8 mouse cellular contexts compared by ENCODE assay signal in the genomic region with DNA sequence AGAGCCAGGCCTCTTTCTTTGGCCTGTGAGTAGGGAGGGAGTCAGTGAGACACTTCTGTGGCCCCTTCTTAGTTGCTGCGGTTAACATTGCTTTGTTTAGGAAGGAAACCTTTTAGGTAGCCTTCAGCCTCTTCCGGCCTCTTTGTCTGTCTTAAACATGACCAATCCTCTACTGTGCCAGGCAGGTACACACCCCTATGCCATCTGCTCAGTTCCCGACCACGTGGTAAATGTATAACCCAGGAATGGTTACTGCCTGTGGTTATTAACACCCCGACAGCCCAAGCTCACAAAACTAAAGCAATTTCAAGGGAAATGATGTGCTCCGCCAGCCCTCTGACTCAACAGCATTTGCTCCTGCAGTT. TPM values are rescaled to one million over a fixed set of nuclear protein-coding genes. Genes with fewer than 3 reads are reported as not detected.
DNase-seq lines count a peak whose midpoint lies in the region; ATAC-seq and TF ChIP-seq lines count a peak whose summit lies in the region.

No protein-coding gene starts in this region.

- peak; percentile 4 to 7 for DNase-seq in left cerebral cortex, postnatal 14 days (ENCODE audit: low spot score in 2 of 2)
- no peak for DNase-seq in left cerebral cortex, adult 11 months (ENCODE audit: low spot score)
- DNase-seq in Patski (ENCODE audit: low read depth, low spot score) = peak; percentile 22
- peak; percentile 8 for DNase-seq in right cerebral cortex, postnatal 14 days
- no peak for DNase-seq in thymus, postnatal 14 days

- peak overlapping the region; percentile 57; the same call in 1 of the 2 replicates for H3K27ac ChIP-seq in embryonic fibroblast, embryonic 13.5 days (ENCODE audit: insufficient read depth, low read length)
- peak overlapping the region; percentile 77 for H3K27ac ChIP-seq in intestine, embryonic 16.5 days (ENCODE audit: low read length)
- H3K27ac ChIP-seq in liver, embryonic 15.5 days (replicated peaks) = peak overlapping the region; percentile 38; the same call in 1 of the 2 replicates

- intact Hi-C loops in left cerebral cortex, postnatal 14 days (cut with DNase I) = loop anchor here (10.0 kb wide), 2 partner anchors 191 to 279 kb away; partner anchors contain the start of genes Nexmif and Zdhhc15

- POLR2A ChIA-PET in Patski (lab: Charles Lee) = no interaction called here

- no peaks in the 10 kb centered on the region for H3K4me1 ChIP-seq in embryonic fibroblast, embryonic 13.5 days (ENCODE audit: control insufficient read depth, insufficient read depth, low read length)
- H3K4me1 ChIP-seq in intestine, embryonic 16.5 days (ENCODE audit: control insufficient read depth, insufficient read depth, low read length) = no peaks in the 10 kb centered on the region
- H3K4me1 ChIP-seq in liver, embryonic 15.5 days (replicated peaks) = no peaks in the 10 kb centered on the region

- peak overlapping the region; percentile 61 for H3K9ac ChIP-seq in intestine, embryonic 16.5 days (ENCODE audit: low read depth, low read length)
- peak overlapping the region; percentile 47 for H3K9ac ChIP-seq in liver, embryonic 15.5 days

- TF ChIP-seq POLR2A in embryonic fibroblast, embryonic 13.5 days (IDR thresholded peaks at IDR 0.05; ENCODE audit: low read depth, low read length) = no peak

- CTCF ChIA-PET in Patski (lab: Charles Lee) = no interaction called here

- H3K4me3 ChIP-seq in embryonic fibroblast, embryonic 13.5 days (ENCODE audit: insufficient read depth, low read length) = peak overlapping the region; percentile 73
- peak overlapping the region; percentile 63 for H3K4me3 ChIP-seq in intestine, embryonic 16.5 days (ENCODE audit: low read length)
- H3K4me3 ChIP-seq in liver, embryonic 15.5 days (replicated peaks) = peak overlapping the region; percentile 62

- peak; percentile 51 for ATAC-seq in Patski
- peak; percentile 86 for ATAC-seq in intestine, embryonic 16.5 days
- peak; percentile 67 for ATAC-seq in liver, embryonic 15.5 days (ENCODE audit: insufficient read depth)

- H3K27me3 ChIP-seq in Patski = peaks cover 28% of the 10 kb centered on the region
- no peaks in the 10 kb centered on the region for H3K27me3 ChIP-seq in intestine, embryonic 16.5 days (replicated peaks; ENCODE audit: control insufficient read depth, insufficient read depth, low read length)
- no peaks in the 10 kb centered on the region; the same call in 1 of the 2 replicates for H3K27me3 ChIP-seq in liver, embryonic 15.5 days

- H3K36me3 ChIP-seq in intestine, embryonic 16.5 days (ENCODE audit: control insufficient read depth, insufficient read depth, low read length) = no peaks in the 10 kb centered on the region
- no peaks in the 10 kb centered on the region for H3K36me3 ChIP-seq in liver, embryonic 15.5 days (replicated peaks)

- in situ Hi-C loops in Patski (cut with MboI; ENCODE audit: low pct_unique_long_range_greater_than_20kb) = loop anchor here (10.0 kb wide), 1 partner anchor 79 kb away; no protein-coding TSS in a partner anchor

- TF ChIP-seq CTCF in Patski (IDR thresholded peaks at IDR 0.05) = no peak
- no peak for TF ChIP-seq CTCF in embryonic fibroblast, embryonic 13.5 days (IDR thresholded peaks at IDR 0.05; ENCODE audit: borderline replicate concordance, insufficient read depth, low read length)

- 25% methylated on average over 6 of the region's 6 CpGs for WGBS in intestine, embryonic 16.5 days
- 22% methylated on average over 6 of the region's 6 CpGs for WGBS in liver, embryonic 15.5 days (ENCODE audit: insufficient replicate concordance)

- H3K4me2 ChIP-seq in intestine, embryonic 16.5 days (ENCODE audit: low read depth, low read length) = peak overlapping the region; percentile 48
- peak overlapping the region; percentile 70 for H3K4me2 ChIP-seq in liver, embryonic 15.5 days

- no peaks in the 10 kb centered on the region for H3K9me3 ChIP-seq in intestine, embryonic 16.5 days (ENCODE audit: control insufficient read depth, low read length)
- no peaks in the 10 kb centered on the region for H3K9me3 ChIP-seq in liver, embryonic 15.5 days (replicated peaks)

RNA-seq across cellular contexts. Expression of gene Uprt, which starts 0.8 kb away (rescaled TPM):
- total RNA-seq in left cerebral cortex, postnatal 14 days (2021) = 10 to 100 TPM; 12.8 to 14.2 TPM
- polyA plus RNA-seq in Patski (2021) = 21.5 TPM
- 15.9 and 17.9 TPM in 2 replicates for polyA plus RNA-seq in embryonic fibroblast, embryonic 13.5 days (2011; ENCODE audit: insufficient read length, low read depth, missing spikeins)
- 1.2 and 1.6 TPM in 2 replicates for polyA plus RNA-seq in intestine, embryonic 16.5 days (2015; fragmentation: Nextera tagmentation; extraction: Ambion mirVana)
- polyA plus RNA-seq in liver, embryonic 15.5 days (2015; fragmentation: Nextera tagmentation; extraction: Ambion mirVana) = 0.22 and 0.30 TPM in 2 replicates

Comparison
In these comparisons a context has a peak if more than half of its experiments do, and no peak if none do; other contexts are left out.
1. DNase-seq: peak in left cerebral cortex, postnatal 14 days (2 of 2), Patski (single experiment) and right cerebral cortex, postnatal 14 days (single experiment); none in left cerebral cortex, adult 11 months (single experiment) and thymus, postnatal 14 days (single experiment).
2. Peak in every context shown above with its lines, with median percentiles within 50 percentile points of each other: ATAC-seq, H3K27ac ChIP-seq and H3K4me3 ChIP-seq.